Mouse (Mus musculus) thymus, adult 2 months (tissue): Measurements from ENCODE around the gene Cobll1.

Experiments
- CTCF ChIP-seq: fragments of 200-500 bp; IDR thresholded peaks from 2 replicates; pipeline ENCODE4 v1.5.1; 2012; ENCODE audit warnings: mild to moderate bottlenecking, control low read depth, low read length, moderate library complexity, borderline replicate concordance; ENCODE audit not compliant: control insufficient read depth, poor library complexity, insufficient read depth; ENCODE audit errors: extremely low read depth
- POLR2A ChIP-seq: fragments of 200-500 bp; IDR thresholded peaks from 2 replicates; pipeline ENCODE4 v1.6.1; 2012; ENCODE audit warnings: mild to moderate bottlenecking, low read length, control low read depth, moderate library complexity; ENCODE audit not compliant: control insufficient read depth, poor library complexity, insufficient read depth; ENCODE audit errors: extremely low read depth

DNA sequence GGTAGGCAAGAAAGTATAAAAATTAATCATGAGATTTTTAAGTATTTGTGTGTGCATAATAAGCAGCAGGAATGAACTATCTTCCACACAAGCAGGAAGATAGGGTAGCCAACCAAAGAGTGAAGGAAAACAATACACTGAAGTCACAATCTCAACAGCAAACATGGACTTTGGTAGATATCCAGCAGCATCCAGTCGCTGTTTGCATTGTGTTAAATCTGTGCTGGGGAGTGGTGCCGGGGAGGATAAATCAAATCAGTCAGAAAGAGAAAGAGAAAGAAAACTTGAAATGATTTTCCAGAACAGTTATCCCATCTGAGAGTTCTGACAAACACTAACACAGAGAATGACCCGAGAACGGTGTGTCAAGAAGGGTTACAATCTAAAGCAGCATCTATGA, 75.2 kb downstream of the Cobll1 start:
- TF ChIP-seq CTCF (no peak), POLR2A (no peak)
